Mouse (Mus musculus): Measurements from ENCODE around the gene Kcnn3.

Kcnn3 gene

GRCm38 (mm10) chr3:89519894-89520293 lies at the start of gene Kcnn3:
TSS of gene Kcnn3 (plus strand) at chr3:89520164.
- peak; percentile 63 for DNase-seq (ENCODE audit: low read depth)

GRCm38 (mm10) chr3:89472280-89472679 lies 47.7 kb upstream of the Kcnn3 start:
- DNase-seq (ENCODE audit: low read depth) = no peak

GRCm38 (mm10) chr3:89473838-89474237 lies 46.1 kb upstream of the Kcnn3 start:
- no peak for DNase-seq (ENCODE audit: low read depth)

GRCm38 (mm10) chr3:89479055-89479454 lies 40.9 kb upstream of the Kcnn3 start:
- no peak for DNase-seq (ENCODE audit: low read depth)

- peak; percentile 49 for DNase-seq (ENCODE audit: low read depth)
Measured at GRCm38 (mm10) chr3:89481488-89481887, 38.5 kb upstream of the Kcnn3 start.

GRCm38 (mm10) chr3:89482249-89482648 lies 37.7 kb upstream of the Kcnn3 start:
- no peak for DNase-seq (ENCODE audit: low read depth)

GRCm38 (mm10) chr3:89484766-89485524 lies 35.0 kb upstream of the Kcnn3 start:
- DNase-seq (ENCODE audit: low read depth) = peak; percentile 57

GRCm38 (mm10) chr3:89486111-89486510 lies 33.9 kb upstream of the Kcnn3 start:
- DNase-seq (ENCODE audit: low read depth) = no peak

GRCm38 (mm10) chr3:89486916-89487702 lies 32.9 kb upstream of the Kcnn3 start:
- no peak for DNase-seq (ENCODE audit: low read depth)

- DNase-seq (ENCODE audit: low read depth) = no peak
Measured at GRCm38 (mm10) chr3:89490790-89491189, 29.2 kb upstream of the Kcnn3 start.

- DNase-seq (ENCODE audit: low read depth) = no peak
Measured at GRCm38 (mm10) chr3:89491559-89491958, 28.4 kb upstream of the Kcnn3 start.

- no peak for DNase-seq (ENCODE audit: low read depth)
Measured at GRCm38 (mm10) chr3:89492701-89493151, 27.2 kb upstream of the Kcnn3 start.

GRCm38 (mm10) chr3:89494630-89495029 lies 25.3 kb upstream of the Kcnn3 start:
- DNase-seq (ENCODE audit: low read depth) = no peak

GRCm38 (mm10) chr3:89496366-89496765 lies 23.6 kb upstream of the Kcnn3 start:
- DNase-seq (ENCODE audit: low read depth) = no peak

- DNase-seq (ENCODE audit: low read depth) = no peak
Measured at GRCm38 (mm10) chr3:89499696-89500095, 20.3 kb upstream of the Kcnn3 start.

- DNase-seq (ENCODE audit: low read depth) = no peak
Measured at GRCm38 (mm10) chr3:89501486-89501885, 18.5 kb upstream of the Kcnn3 start.

- DNase-seq (ENCODE audit: low read depth) = no peak
Measured at GRCm38 (mm10) chr3:89502551-89502950, 17.4 kb upstream of the Kcnn3 start.

GRCm38 (mm10) chr3:89508041-89508440 lies 11.9 kb upstream of the Kcnn3 start:
- DNase-seq (ENCODE audit: low read depth) = no peak

GRCm38 (mm10) chr3:89510979-89511378 lies 9.0 kb upstream of the Kcnn3 start:
- no peak for DNase-seq (ENCODE audit: low read depth)

- DNase-seq (ENCODE audit: low read depth) = no peak
Measured at GRCm38 (mm10) chr3:89511400-89511799, 8.6 kb upstream of the Kcnn3 start.

GRCm38 (mm10) chr3:89512225-89512624 lies 7.7 kb upstream of the Kcnn3 start:
- no peak for DNase-seq (ENCODE audit: low read depth)

GRCm38 (mm10) chr3:89515444-89515843 lies 4.5 kb upstream of the Kcnn3 start:
- DNase-seq (ENCODE audit: low read depth) = no peak

GRCm38 (mm10) chr3:89516321-89516720 lies 3.6 kb upstream of the Kcnn3 start:
- DNase-seq (ENCODE audit: low read depth) = no peak

All from c-Kit-positive CD71-positive TER-119-negative erythroid progenitor cells, embryonic 14.5 days (primary cell).